Mouse (Mus musculus): ENCODE results near the gene Selenoh. TPM values are rescaled to one million over a fixed set of nuclear protein-coding genes. Genes with fewer than 3 reads are reported as not detected.

Selenoh gene
- total and polyA plus RNA-seq, 3 experiments = 277 to 473 (median 428) TPM

DNA sequence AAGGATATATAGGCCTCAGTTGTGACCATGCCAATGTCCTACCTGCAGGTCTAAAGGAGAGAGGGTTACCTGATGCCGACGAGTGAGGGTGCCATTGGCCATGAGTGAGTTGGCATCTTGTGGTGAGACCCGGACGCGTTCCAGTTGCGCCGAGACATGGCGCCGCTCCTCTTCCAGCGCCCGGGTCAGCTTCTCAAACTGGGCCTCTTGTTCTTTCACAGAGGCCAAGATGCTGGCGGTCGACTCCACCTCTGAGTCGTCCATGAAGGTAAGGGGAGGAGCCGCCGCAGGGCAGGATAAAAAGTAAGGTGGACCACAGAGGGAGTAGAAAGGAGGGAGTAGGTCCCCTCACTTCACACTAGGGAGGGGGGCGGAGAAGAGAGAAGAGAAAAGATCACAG, 46.4 kb downstream of the Selenoh start:
- Histone ChIP-seq H3K27me3 (replicated peaks) (no peaks in the 10 kb centered on the region), H3K27ac (ENCODE audit: insufficient read depth, low read depth) (no peak overlapping the region)
- dilution Hi-C loops (cut with MboI; ENCODE audit: extremely low pct_ligation_motif_present, extremely low pct_unique_long_range_greater_than_20kb, low sequenced_read_pairs) = no loop called here

GRCm38 (mm10) chr2:84623428-84624119, 47.0 kb downstream of the Selenoh start:
- Histone ChIP-seq H3K4me2 (ENCODE audit: insufficient read depth, low read depth, poor library complexity, severe bottlenecking) (no peak overlapping the region), H3K9ac (ENCODE audit: insufficient read depth, low read depth) (no peak overlapping the region), H3K27ac (ENCODE audit: insufficient read depth, low read depth) (no peak overlapping the region)

More for the DNA sequence above, 46.4 kb downstream of the Selenoh start:
- Histone ChIP-seq H3K4me3 (replicated peaks in 1 of 3; ENCODE audit: low read depth in 2 of 3, low read length in 2 of 3, poor library complexity in 1 of 3) (no peak overlapping the region), H3K4me2 (ENCODE audit: insufficient read depth, low read depth, poor library complexity, severe bottlenecking) (no peak overlapping the region), H3K9ac (ENCODE audit: insufficient read depth, low read depth) (no peak overlapping the region), H3K4me1 (ENCODE audit: control insufficient read depth in 1 of 2, insufficient read depth in 2 of 2) (peaks cover 0 to 6% of the 10 kb centered on the region in 2 experiments; a peak in 2 of 4 replicates), H3K79me2 (replicated peaks; ENCODE audit: control insufficient read depth, extremely low read depth, insufficient read depth, poor library complexity, severe bottlenecking) (no peaks in the 10 kb centered on the region), H3K9me3 (replicated peaks; ENCODE audit: low read length) (peaks cover 2% of the 10 kb centered on the region), H3K36me3 (replicated peaks in 1 of 2; ENCODE audit: control insufficient read depth in 1 of 2, insufficient read depth in 1 of 2, low read length in 1 of 2) (peaks cover 0 to 5% of the 10 kb centered on the region in 2 experiments)
- no peak for DNase-seq (ENCODE audit: extremely low read depth)
- in situ Hi-C loops (cut with MboI; ENCODE audit: low pct_ligation_motif_present, low pct_unique_long_range_greater_than_20kb, low sequenced_read_pairs) = no loop called here
- no peak for TF ChIP-seq MAZ (IDR thresholded peaks at IDR 0.05; ENCODE audit: low read depth, low read length)
- no peak for TF ChIP-seq PAX5 (IDR thresholded peaks at IDR 0.05; ENCODE audit: low read length)
- TF ChIP-seq RCOR1 (conservative IDR thresholded peaks at IDR 0.05; ENCODE audit: low read depth, low read length) = no peak

GRCm38 (mm10) chr2:84622668-84623067, 47.9 kb downstream of the Selenoh start:
- peaks cover 0 to 5% of the 10 kb centered on the region in 2 experiments for H3K36me3 ChIP-seq (replicated peaks in 1 of 2; ENCODE audit: control insufficient read depth in 1 of 2, insufficient read depth in 1 of 2, low read length in 1 of 2)
- dilution Hi-C loops (cut with MboI; ENCODE audit: extremely low pct_ligation_motif_present, extremely low pct_unique_long_range_greater_than_20kb, low sequenced_read_pairs) = no loop called here
- peaks cover 2% of the 10 kb centered on the region for H3K9me3 ChIP-seq (replicated peaks; ENCODE audit: low read length)
- H3K4me1 ChIP-seq (ENCODE audit: control insufficient read depth in 1 of 2, insufficient read depth in 2 of 2) = peaks cover 4 to 18% of the 10 kb centered on the region in 2 experiments; a peak in 3 of 4 replicates
- H3K79me2 ChIP-seq (replicated peaks; ENCODE audit: control insufficient read depth, extremely low read depth, insufficient read depth, poor library complexity, severe bottlenecking) = no peaks in the 10 kb centered on the region
- no peak overlapping the region for H3K4me2 ChIP-seq (ENCODE audit: insufficient read depth, low read depth, poor library complexity, severe bottlenecking)
- H3K27me3 ChIP-seq (replicated peaks) = no peaks in the 10 kb centered on the region
- no peak overlapping the region for H3K4me3 ChIP-seq (replicated peaks in 1 of 3; ENCODE audit: low read depth in 2 of 3, low read length in 2 of 3, poor library complexity in 1 of 3)
- H3K9ac ChIP-seq (ENCODE audit: insufficient read depth, low read depth) = no peak overlapping the region
- in situ Hi-C loops (cut with MboI; ENCODE audit: low pct_ligation_motif_present, low pct_unique_long_range_greater_than_20kb, low sequenced_read_pairs) = no loop called here
- TF ChIP-seq IRF4 (IDR thresholded peaks at IDR 0.05; ENCODE audit: low read depth, low read length) = no peak
- no peak for TF ChIP-seq UBTF (IDR thresholded peaks at IDR 0.05; ENCODE audit: low read depth, low read length)
- TF ChIP-seq POLR2AphosphoS2 (IDR thresholded peaks at IDR 0.05; ENCODE audit: low read depth, low read length) = no peak
- DNase-seq (ENCODE audit: extremely low read depth) = no peak
- no peak overlapping the region for H3K27ac ChIP-seq (ENCODE audit: insufficient read depth, low read depth)

More at GRCm38 (mm10) chr2:84623428-84624119, 47.0 kb downstream of the Selenoh start:
- Histone ChIP-seq H3K9me3 (replicated peaks; ENCODE audit: low read length) (peaks cover 2% of the 10 kb centered on the region), H3K36me3 (replicated peaks in 1 of 2; ENCODE audit: control insufficient read depth in 1 of 2, insufficient read depth in 1 of 2, low read length in 1 of 2) (peaks cover 0 to 5% of the 10 kb centered on the region in 2 experiments), H3K27me3 (replicated peaks) (no peaks in the 10 kb centered on the region), H3K79me2 (replicated peaks; ENCODE audit: control insufficient read depth, extremely low read depth, insufficient read depth, poor library complexity, severe bottlenecking) (no peaks in the 10 kb centered on the region), H3K4me3 (replicated peaks in 1 of 3; ENCODE audit: low read depth in 2 of 3, low read length in 2 of 3, poor library complexity in 1 of 3) (no peak overlapping the region), H3K4me1 (ENCODE audit: control insufficient read depth in 1 of 2, insufficient read depth in 2 of 2) (peaks cover 4 to 13% of the 10 kb centered on the region in 2 experiments; a peak in 3 of 4 replicates)
- no peak for DNase-seq (ENCODE audit: extremely low read depth)
- in situ Hi-C loops (cut with MboI; ENCODE audit: low pct_ligation_motif_present, low pct_unique_long_range_greater_than_20kb, low sequenced_read_pairs) (no loop called here), dilution Hi-C loops (cut with MboI; ENCODE audit: extremely low pct_ligation_motif_present, extremely low pct_unique_long_range_greater_than_20kb, low sequenced_read_pairs) (no loop called here)
- TF ChIP-seq MXI1 (IDR thresholded peaks at IDR 0.05; ENCODE audit: low read depth, low read length) (no peak), ZMIZ1 (IDR thresholded peaks at IDR 0.05; ENCODE audit: low read depth, low read length) (no peak), MAX (IDR thresholded peaks at IDR 0.05; ENCODE audit: low read length) (no peak), CTCF (conservative IDR thresholded peaks at IDR 0.05 in 1 of 2, IDR thresholded peaks at IDR 0.05 in 1 of 2; ENCODE audit: low read depth in 2 of 2, low read length in 2 of 2) (no peak), MAZ (IDR thresholded peaks at IDR 0.05; ENCODE audit: low read depth, low read length) (no peak), POLR2AphosphoS2 (IDR thresholded peaks at IDR 0.05; ENCODE audit: low read depth, low read length) (no peak), RCOR1 (conservative IDR thresholded peaks at IDR 0.05; ENCODE audit: low read depth, low read length) (no peak), EP300 (IDR thresholded peaks at IDR 0.05; ENCODE audit: low read length) (no peak), SIN3A (IDR thresholded peaks at IDR 0.05; ENCODE audit: low read length) (no peak)

Measured in CH12.LX (cell line).